Mouse (Mus musculus): ENCODE measurements around the gene Nudt7.

Gene Nudt7

GRCm38 (mm10) chr8:114131421-114131820, 1.9 kb upstream of the Nudt7 start:
- H3K27me3 ChIP-seq (ENCODE audit: insufficient read depth, low read length), result peaks cover 12% of the 10 kb centered on the region
- H3K4me3 ChIP-seq (replicated peaks; ENCODE audit: low read length), result no peak overlapping the region
- no peak for TF ChIP-seq CTCF (conservative IDR thresholded peaks at IDR 0.05; ENCODE audit: low read length)
- TF ChIP-seq NANOG (IDR thresholded peaks at IDR 0.05; ENCODE audit: borderline replicate concordance, low read length), result no peak
- TF ChIP-seq POU5F1 (IDR thresholded peaks at IDR 0.05; ENCODE audit: borderline replicate concordance, low read length), result no peak
- H3K9me3 ChIP-seq (ENCODE audit: low read length), result no peaks in the 10 kb centered on the region
- no peaks in the 10 kb centered on the region for H3K36me3 ChIP-seq (ENCODE audit: insufficient read depth, low read length)
- peaks cover 16% of the 10 kb centered on the region for H3K4me1 ChIP-seq (replicated peaks; ENCODE audit: low read depth, low read length)

GRCm38 (mm10) chr8:114133050-114133509, 277 bp upstream of the Nudt7 start:
- Histone ChIP-seq H3K4me1 (replicated peaks; ENCODE audit: low read depth, low read length) (peaks cover 16% of the 10 kb centered on the region), H3K27me3 (ENCODE audit: insufficient read depth, low read length) (peaks cover 12% of the 10 kb centered on the region), H3K9me3 (ENCODE audit: low read length) (no peaks in the 10 kb centered on the region), H3K4me3 (replicated peaks; ENCODE audit: low read length) (no peak overlapping the region), H3K36me3 (ENCODE audit: insufficient read depth, low read length) (no peaks in the 10 kb centered on the region)
- TF ChIP-seq POU5F1 (IDR thresholded peaks at IDR 0.05; ENCODE audit: borderline replicate concordance, low read length), result no peak
- no peak for TF ChIP-seq CTCF (conservative IDR thresholded peaks at IDR 0.05; ENCODE audit: low read length)
- no peak for TF ChIP-seq NANOG (IDR thresholded peaks at IDR 0.05; ENCODE audit: borderline replicate concordance, low read length)

- no peaks in the 10 kb centered on the region for H3K36me3 ChIP-seq (ENCODE audit: insufficient read depth, low read length)
- H3K4me1 ChIP-seq (replicated peaks; ENCODE audit: low read depth, low read length), result peaks cover 16% of the 10 kb centered on the region
- no peak overlapping the region for H3K4me3 ChIP-seq (replicated peaks; ENCODE audit: low read length)
- peaks cover 11% of the 10 kb centered on the region for H3K9me3 ChIP-seq (ENCODE audit: low read length)
- H3K27me3 ChIP-seq (ENCODE audit: insufficient read depth, low read length), result no peaks in the 10 kb centered on the region
- TF ChIP-seq CTCF (conservative IDR thresholded peaks at IDR 0.05; ENCODE audit: low read length) (no peak), NANOG (IDR thresholded peaks at IDR 0.05; ENCODE audit: borderline replicate concordance, low read length) (no peak), POU5F1 (IDR thresholded peaks at IDR 0.05; ENCODE audit: borderline replicate concordance, low read length) (no peak)
Observed at GRCm38 (mm10) chr8:114136750-114137149, 3.4 kb downstream of the Nudt7 start.

GRCm38 (mm10) chr8:114137181-114137580, 3.8 kb downstream of the Nudt7 start:
- Histone ChIP-seq H3K4me3 (replicated peaks; ENCODE audit: low read length) (no peak overlapping the region), H3K36me3 (ENCODE audit: insufficient read depth, low read length) (no peaks in the 10 kb centered on the region), H3K9me3 (ENCODE audit: low read length) (peaks cover 15% of the 10 kb centered on the region), H3K27me3 (ENCODE audit: insufficient read depth, low read length) (no peaks in the 10 kb centered on the region), H3K4me1 (replicated peaks; ENCODE audit: low read depth, low read length) (peaks cover 16% of the 10 kb centered on the region)
- no peak for TF ChIP-seq CTCF (conservative IDR thresholded peaks at IDR 0.05; ENCODE audit: low read length)
- no peak for TF ChIP-seq NANOG (IDR thresholded peaks at IDR 0.05; ENCODE audit: borderline replicate concordance, low read length)
- TF ChIP-seq POU5F1 (IDR thresholded peaks at IDR 0.05; ENCODE audit: borderline replicate concordance, low read length), result no peak

- Histone ChIP-seq H3K4me1 (replicated peaks; ENCODE audit: low read depth, low read length) (no peaks in the 10 kb centered on the region), H3K27me3 (ENCODE audit: insufficient read depth, low read length) (no peaks in the 10 kb centered on the region), H3K4me3 (replicated peaks; ENCODE audit: low read length) (no peak overlapping the region), H3K9me3 (ENCODE audit: low read length) (peaks cover 21% of the 10 kb centered on the region), H3K36me3 (ENCODE audit: insufficient read depth, low read length) (no peaks in the 10 kb centered on the region)
- TF ChIP-seq POU5F1 (IDR thresholded peaks at IDR 0.05; ENCODE audit: borderline replicate concordance, low read length), result no peak
- TF ChIP-seq CTCF (conservative IDR thresholded peaks at IDR 0.05; ENCODE audit: low read length), result no peak
- no peak for TF ChIP-seq NANOG (IDR thresholded peaks at IDR 0.05; ENCODE audit: borderline replicate concordance, low read length)
Observed at GRCm38 (mm10) chr8:114140437-114140836, 7.1 kb downstream of the Nudt7 start.

- H3K4me1 ChIP-seq (replicated peaks; ENCODE audit: low read depth, low read length), result no peaks in the 10 kb centered on the region
- peaks cover 21% of the 10 kb centered on the region for H3K9me3 ChIP-seq (ENCODE audit: low read length)
- no peak overlapping the region for H3K4me3 ChIP-seq (replicated peaks; ENCODE audit: low read length)
- no peak for TF ChIP-seq POU5F1 (IDR thresholded peaks at IDR 0.05; ENCODE audit: borderline replicate concordance, low read length)
- TF ChIP-seq CTCF (conservative IDR thresholded peaks at IDR 0.05; ENCODE audit: low read length), result no peak
- no peak for TF ChIP-seq NANOG (IDR thresholded peaks at IDR 0.05; ENCODE audit: borderline replicate concordance, low read length)
- H3K36me3 ChIP-seq (ENCODE audit: insufficient read depth, low read length), result no peaks in the 10 kb centered on the region
- no peaks in the 10 kb centered on the region for H3K27me3 ChIP-seq (ENCODE audit: insufficient read depth, low read length)
Observed at GRCm38 (mm10) chr8:114142199-114142598, 8.8 kb downstream of the Nudt7 start.

- no peaks in the 10 kb centered on the region for H3K4me1 ChIP-seq (replicated peaks; ENCODE audit: low read depth, low read length)
- H3K27me3 ChIP-seq (ENCODE audit: insufficient read depth, low read length), result no peaks in the 10 kb centered on the region
- H3K4me3 ChIP-seq (replicated peaks; ENCODE audit: low read length), result no peak overlapping the region
- TF ChIP-seq NANOG (IDR thresholded peaks at IDR 0.05; ENCODE audit: borderline replicate concordance, low read length) (no peak), POU5F1 (IDR thresholded peaks at IDR 0.05; ENCODE audit: borderline replicate concordance, low read length) (no peak), CTCF (conservative IDR thresholded peaks at IDR 0.05; ENCODE audit: low read length) (no peak)
- peaks cover 21% of the 10 kb centered on the region for H3K9me3 ChIP-seq (ENCODE audit: low read length)
- H3K36me3 ChIP-seq (ENCODE audit: insufficient read depth, low read length), result no peaks in the 10 kb centered on the region
Observed at GRCm38 (mm10) chr8:114143645-114144290, 10.4 kb downstream of the Nudt7 start.

GRCm38 (mm10) chr8:114153311-114154045, 20.1 kb downstream of the Nudt7 start:
- no peaks in the 10 kb centered on the region for H3K9me3 ChIP-seq (ENCODE audit: low read length)
- TF ChIP-seq POU5F1 (IDR thresholded peaks at IDR 0.05; ENCODE audit: borderline replicate concordance, low read length), result no peak
- no peak for TF ChIP-seq CTCF (conservative IDR thresholded peaks at IDR 0.05; ENCODE audit: low read length)
- no peak for TF ChIP-seq NANOG (IDR thresholded peaks at IDR 0.05; ENCODE audit: borderline replicate concordance, low read length)
- no peaks in the 10 kb centered on the region for H3K36me3 ChIP-seq (ENCODE audit: insufficient read depth, low read length)
- H3K27me3 ChIP-seq (ENCODE audit: insufficient read depth, low read length), result no peaks in the 10 kb centered on the region
- no peak overlapping the region for H3K4me3 ChIP-seq (replicated peaks; ENCODE audit: low read length)
- no peaks in the 10 kb centered on the region for H3K4me1 ChIP-seq (replicated peaks; ENCODE audit: low read depth, low read length)
